Mouse (Mus musculus): ENCODE measurements at regions not wholly inside any gene's neighbourhood (a gene's known extent, or its start where the extent isn't known, plus 50 kb on each side); places are given as distances from the start of the nearest gene placed in this dataset.

GRCm38 (mm10) chr10:67658005-67658545 is 109.3 kb upstream of the Ado start:
- DNase-seq = no peak

- DNase-seq = no peak
Observed at GRCm38 (mm10) chr10:67657305-67657704, 108.5 kb upstream of the Ado start.

- peak; percentile 20 for DNase-seq
Observed at GRCm38 (mm10) chr10:67654518-67654917, 105.8 kb upstream of the Ado start.

- DNase-seq = no peak
Observed at GRCm38 (mm10) chr10:67652300-67652699, 103.5 kb upstream of the Ado start.

- DNase-seq = no peak
Observed at GRCm38 (mm10) chr10:67651386-67651785, 102.6 kb upstream of the Ado start.

- DNase-seq = peak; percentile 53
Observed at GRCm38 (mm10) chr10:67647777-67648727, 99.3 kb upstream of the Ado start.

- no peak for DNase-seq
Observed at GRCm38 (mm10) chr10:67646659-67647559, 98.2 kb upstream of the Ado start.

GRCm38 (mm10) chr10:67645821-67646220 is 97.1 kb upstream of the Ado start:
- DNase-seq = no peak

GRCm38 (mm10) chr10:67644280-67644679 is 95.5 kb upstream of the Ado start:
- DNase-seq = peak; percentile 48

GRCm38 (mm10) chr10:67643685-67644084 is 94.9 kb upstream of the Ado start:
- no peak for DNase-seq

GRCm38 (mm10) chr10:67637339-67637738 is 88.6 kb upstream of the Ado start:
- no peak for DNase-seq

GRCm38 (mm10) chr10:67636569-67636968 is 87.8 kb upstream of the Ado start:
- peak; percentile 47 for DNase-seq

GRCm38 (mm10) chr10:67634795-67635194 is 86.0 kb upstream of the Ado start:
- no peak for DNase-seq

GRCm38 (mm10) chr10:67633063-67633462 is 84.3 kb upstream of the Ado start:
- DNase-seq = no peak

- DNase-seq = no peak
Observed at GRCm38 (mm10) chr10:67623338-67623737, 74.6 kb upstream of the Ado start.

GRCm38 (mm10) chr10:67620018-67620417 is 71.3 kb upstream of the Ado start:
- DNase-seq = no peak

GRCm38 (mm10) chr10:67618112-67618511 is 69.4 kb upstream of the Ado start:
- DNase-seq = no peak

GRCm38 (mm10) chr10:67615016-67615415 is 66.3 kb upstream of the Ado start:
- DNase-seq = no peak

GRCm38 (mm10) chr10:67610689-67611088 is 61.9 kb upstream of the Ado start:
- DNase-seq = no peak

GRCm38 (mm10) chr10:67608033-67608432 is 59.3 kb upstream of the Ado start:
- DNase-seq = peak; percentile 49

GRCm38 (mm10) chr10:67607297-67608032 is 58.7 kb upstream of the Ado start:
- DNase-seq = no peak

- DNase-seq = no peak
Observed at GRCm38 (mm10) chr10:67606739-67607138, 58.0 kb upstream of the Ado start.

- no peak for DNase-seq
Observed at GRCm38 (mm10) chr10:67599390-67599789, 50.6 kb upstream of the Ado start.

Data from lung, postnatal 10 days (tissue).